Mouse (Mus musculus) hematopoietic stem cell, adult 5-6 weeks (primary cell): ENCODE results near the gene Zfp982. TPM values are rescaled to one million over a fixed set of nuclear protein-coding genes. Genes with fewer than 3 reads are reported as not detected.
A peak's percentile ranks its signal among the peaks of the same experiment; 100 is the strongest.
"Not testable (repeated sequence)": the region's sequence is repeated elsewhere in the genome, so short reads cannot be mapped to it uniquely, and the experiment has no call there.

Source experiments
- ATAC-seq, 2 experiments: fragments of 125-278 bp in 1 of 2; replicated peaks in 1 of 2; 2 replicates each; pipeline ENCODE4 v1.8.0; 2016 to 2017; ENCODE audit warnings: inconsistent platforms in 2 of 2, mild to moderate bottlenecking in 2 of 2, moderate number of reproducible peaks in 2 of 2, low read depth in 1 of 2, moderate TSS enrichment in 1 of 2; ENCODE audit not compliant: low FRiP score in 2 of 2, poor library complexity in 2 of 2, severe bottlenecking in 2 of 2, insufficient read depth in 1 of 2, low TSS enrichment in 1 of 2
- total RNA-seq: library from RNA; stranded (forward); fragments of 172-1452, 232-1000 nt; gene quantifications from 2 replicates; pipeline ENCODE4 v1.2.3, GENCODE M21; 2017

Zfp982 gene
- total RNA-seq, result 26.9 and 32.5 TPM in 2 replicates

DNA sequence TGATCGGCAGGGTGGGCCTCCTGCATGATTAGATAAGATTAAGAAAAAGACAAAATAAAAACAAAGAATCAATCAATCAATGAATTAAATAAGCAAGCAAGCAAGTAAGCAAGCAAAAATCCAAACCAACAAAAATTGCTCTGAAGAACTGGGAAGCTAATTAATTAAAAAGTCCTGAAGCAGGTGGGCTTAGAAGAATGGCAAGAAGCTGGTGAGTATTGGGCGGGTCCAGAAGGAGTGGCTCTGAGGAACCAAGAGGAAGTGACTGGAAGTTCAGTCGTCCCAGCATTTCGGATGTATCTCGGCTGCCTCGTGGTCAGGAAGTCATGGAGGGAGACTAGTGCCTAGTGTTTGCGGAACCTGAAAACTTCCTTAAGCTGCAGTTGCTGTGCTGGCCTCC, at the start of gene Zfp982:
Gene Zfp982, plus strand, starts transcription at position 301 of the 400 bp plus-strand sequence.
- not testable (repeated sequence) for ATAC-seq

DNA sequence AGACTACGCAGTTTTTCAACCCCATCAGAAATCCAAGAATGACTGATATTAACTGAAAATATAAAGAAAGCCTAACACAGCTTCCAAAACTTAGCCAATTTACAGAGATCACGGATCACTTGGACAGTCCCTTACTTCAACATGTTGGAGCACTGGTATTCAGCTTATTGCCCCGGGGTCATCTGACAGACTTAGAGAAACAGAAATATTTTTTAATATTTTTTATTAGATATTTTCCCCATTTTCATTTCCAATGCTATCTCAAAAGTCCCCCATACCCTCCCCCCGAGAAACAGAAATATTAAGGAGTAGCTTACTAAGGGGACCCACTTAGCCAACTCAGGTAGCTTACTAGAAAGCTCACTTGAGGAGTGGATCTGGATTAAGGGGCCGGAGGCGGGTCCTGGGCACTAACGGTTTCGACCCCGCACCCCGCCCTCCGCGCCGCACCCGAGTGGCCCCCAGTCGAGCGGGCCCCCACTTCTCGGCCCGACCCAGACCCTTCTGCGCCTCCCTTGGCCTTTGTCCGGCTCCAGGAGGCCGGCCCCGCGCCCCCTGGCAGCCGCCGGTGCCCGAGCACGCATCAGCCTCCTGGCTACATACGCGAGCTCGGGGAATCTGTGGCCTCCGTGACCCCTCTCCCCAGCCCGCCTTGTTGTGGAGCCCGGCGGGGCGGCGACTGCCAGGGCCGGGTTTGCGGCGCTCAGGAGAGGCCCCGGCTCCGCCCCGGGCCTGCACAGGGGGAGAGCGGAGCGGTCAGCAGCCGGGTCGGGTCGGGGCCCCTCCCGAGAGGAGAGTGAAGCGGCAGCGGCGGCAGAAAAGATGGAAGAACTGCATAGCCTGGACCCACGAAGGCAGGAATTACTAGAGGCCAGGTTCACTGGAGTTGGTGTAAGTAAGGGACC, 49.3 kb upstream of the Zfp982 start:
- peak; percentile 90 to 98 for ATAC-seq

DNA sequence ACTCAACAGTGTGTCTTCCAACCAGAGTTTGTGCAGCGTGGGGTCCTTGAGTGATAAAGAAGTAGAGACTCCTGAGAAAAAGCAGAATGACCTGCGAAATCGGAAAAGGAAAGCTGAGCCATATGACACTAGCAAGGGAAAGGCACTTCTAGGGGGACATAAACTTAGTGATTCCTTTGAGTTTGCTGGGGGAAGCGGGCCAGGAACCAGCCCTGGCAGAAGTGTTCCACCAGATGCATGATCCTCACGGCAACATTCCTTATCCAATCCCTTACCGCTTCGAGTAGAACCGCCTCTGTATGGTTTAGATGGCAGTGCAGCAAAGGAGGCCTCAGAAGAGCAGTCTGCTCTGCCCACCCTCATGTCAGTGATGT, 48.7 kb upstream of the Zfp982 start:
- not testable (repeated sequence) for ATAC-seq

DNA sequence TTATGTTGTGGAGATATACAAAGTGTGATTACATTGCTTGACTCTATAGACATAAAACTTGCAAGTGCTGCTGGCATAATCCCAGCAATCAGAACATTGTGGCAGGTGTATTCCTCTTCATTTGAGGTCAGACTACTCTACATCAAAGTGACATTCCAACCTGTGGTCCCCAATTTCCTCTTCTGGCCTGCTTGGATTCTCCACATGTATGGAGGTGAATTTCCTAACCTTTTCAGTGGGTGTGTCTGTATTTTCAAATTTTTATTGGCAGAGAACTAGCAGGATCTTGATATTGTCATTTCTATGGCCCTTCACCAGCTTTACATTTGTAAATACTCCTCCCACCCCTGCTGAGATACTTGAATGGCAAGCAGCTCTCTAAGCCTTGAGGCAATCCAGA, 46.8 kb upstream of the Zfp982 start:
- not testable (repeated sequence) for ATAC-seq

DNA sequence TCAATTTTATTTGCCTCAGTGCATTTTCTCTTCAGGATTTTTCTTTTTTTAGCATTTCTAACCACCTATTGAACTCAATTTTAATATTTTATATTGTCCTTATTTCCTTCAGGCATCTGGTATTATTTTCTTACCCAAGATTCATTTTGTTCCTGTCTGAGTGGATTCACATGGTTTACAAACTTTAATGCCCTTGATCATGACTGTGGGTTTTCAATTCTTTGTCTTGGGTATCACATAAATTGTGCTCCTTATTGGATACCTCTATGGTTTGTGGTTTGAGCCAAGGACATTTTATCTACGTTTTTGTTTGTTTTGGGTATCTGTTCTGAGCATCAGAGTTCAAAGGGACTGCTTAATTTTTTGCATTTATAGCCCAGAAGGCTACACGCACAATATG, 43.9 kb upstream of the Zfp982 start:
- no peak for ATAC-seq

DNA sequence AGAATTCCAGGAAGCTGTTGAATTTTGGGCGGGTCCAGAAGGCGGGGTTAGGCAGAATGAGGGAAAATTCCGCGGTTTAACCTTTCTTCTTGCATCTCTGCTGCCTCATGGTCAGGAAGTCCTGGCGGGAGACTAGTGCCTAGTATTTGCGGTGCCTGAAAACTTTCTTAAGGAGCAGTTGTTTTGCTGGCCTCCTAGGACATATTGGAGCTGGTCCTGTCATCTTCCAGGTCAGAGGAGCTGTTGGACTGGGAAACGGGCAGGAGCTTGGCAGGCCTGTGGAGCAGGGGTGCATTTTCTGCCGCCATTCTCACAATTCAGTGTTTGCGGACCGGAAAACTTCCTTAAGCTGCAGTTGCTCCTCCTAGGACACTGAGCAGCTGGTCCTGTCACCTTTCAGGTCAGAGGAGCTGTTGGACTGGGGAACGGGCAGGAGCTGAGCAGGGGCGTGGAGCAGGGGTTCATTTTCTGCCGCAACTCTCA, 43.1 kb upstream of the Zfp982 start:
- peak; percentile 53 to 64; a peak in 3 of 4 replicates for ATAC-seq

DNA sequence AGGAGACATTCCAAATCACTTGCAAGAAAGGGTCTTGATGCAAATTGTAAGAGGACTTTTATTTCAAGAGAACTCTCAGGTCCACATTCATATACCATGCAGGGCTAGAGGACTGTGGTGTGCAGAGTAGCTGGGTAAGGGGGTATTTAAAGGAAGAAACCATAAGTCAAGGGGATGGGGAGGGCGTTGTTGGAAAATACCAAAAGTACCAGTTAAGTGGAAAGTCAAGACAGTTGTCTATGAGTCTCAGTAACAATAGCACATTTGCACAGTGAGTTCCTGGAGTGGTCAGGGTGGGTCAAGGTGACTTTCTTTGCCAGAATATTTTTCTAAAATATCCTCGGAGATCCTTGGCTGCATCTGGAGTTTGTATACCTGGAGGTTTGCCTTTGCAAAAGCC, 42.2 kb upstream of the Zfp982 start:
- not testable (repeated sequence) for ATAC-seq

DNA sequence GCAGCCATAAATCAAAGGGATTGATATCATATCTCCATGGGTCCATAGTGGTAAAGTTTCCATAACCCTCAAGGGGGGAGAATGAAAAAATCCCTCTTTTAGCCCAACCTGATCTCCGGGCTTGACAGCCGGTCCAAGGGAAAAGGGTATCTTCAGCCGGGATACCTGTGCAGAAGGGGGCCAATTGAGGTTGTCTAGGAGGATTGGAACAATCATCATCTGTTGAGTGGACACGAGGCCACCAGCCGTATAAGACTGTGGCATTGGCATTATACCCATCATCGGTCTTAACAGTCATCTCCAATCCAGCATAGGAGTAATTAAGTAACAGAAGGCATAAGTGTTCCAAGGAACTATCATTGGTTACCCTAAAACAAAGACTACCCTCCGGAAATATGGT, 25.0 kb upstream of the Zfp982 start:
- ATAC-seq, result not testable (repeated sequence)

DNA sequence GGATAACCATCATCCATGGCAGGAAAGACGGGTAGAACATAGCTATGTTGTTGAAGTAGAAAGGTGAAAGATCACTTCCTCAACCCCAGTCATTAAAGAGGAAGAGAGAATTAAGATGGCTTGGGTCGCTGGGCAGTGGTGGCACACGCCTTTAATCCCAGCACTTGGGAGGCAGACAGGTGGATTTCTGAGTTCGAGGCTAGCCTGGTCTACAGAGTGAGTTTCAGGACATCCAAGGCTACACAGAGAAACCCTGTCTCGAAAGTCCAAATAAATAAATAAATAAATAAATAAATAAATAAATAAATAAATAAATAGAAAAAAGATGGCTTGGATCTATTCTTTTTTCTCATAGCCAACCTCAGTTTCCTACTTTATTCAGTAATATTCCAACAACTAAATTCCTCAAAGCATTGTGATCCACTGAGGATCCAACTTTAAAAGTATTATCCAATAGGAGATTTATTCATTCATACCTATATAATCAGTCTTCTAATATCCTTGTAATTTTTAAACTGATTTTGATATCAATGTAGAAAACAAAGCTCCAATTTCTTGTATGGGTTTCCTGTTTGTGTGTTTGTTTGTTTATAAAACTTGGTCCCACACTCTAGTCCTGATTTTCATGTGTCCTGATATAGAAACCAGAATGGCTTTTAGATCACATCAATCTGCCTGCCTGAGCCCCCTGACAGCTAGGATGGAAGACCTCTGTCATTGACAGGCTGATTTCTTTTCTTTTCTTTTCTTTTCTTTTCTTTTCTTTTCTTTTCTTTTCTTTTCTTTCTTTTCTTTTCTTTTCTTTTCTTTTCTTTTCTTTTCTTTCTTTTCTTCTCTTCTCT, 6.8 kb downstream of the Zfp982 start:
- ATAC-seq, result not testable (repeated sequence)

DNA sequence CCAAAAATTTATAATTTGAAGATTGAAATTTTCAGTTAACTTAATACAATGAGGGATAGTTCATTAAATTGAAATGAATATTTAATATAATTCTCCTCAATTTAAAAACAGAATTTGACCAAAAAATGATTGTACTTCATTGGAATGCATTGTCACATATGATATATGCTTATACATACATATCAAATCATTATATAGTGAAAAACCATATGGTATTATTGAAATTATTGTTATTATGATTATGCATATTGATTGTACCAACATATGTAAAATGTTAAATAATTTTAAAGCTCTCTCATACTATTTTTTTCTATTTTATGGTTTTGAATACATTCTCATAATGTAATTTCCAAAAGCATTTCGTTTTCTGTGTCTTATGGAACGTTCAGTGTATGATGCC, 17.0 kb downstream of the Zfp982 start:
- no peak for ATAC-seq

DNA sequence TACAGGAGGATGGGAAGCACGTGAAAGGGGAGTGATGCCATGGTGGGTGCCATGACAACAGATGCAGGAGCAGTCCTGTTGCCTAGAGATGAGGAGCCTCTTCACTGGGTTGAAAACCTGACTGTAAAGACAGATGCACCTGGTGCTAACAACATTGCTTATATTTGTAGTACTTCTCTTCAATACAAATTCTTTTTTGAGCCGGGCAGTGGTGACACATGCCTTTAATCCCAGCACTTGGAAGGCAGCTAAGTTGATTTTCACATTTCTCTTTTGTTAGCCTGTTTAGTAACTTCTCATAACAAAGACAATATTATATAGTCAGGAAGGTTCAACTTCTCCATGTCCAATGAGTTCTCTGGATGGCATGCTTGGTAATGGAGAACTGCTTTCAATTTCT, 26.8 kb downstream of the Zfp982 start:
- ATAC-seq, result peak; percentile 18; a peak in 1 of 4 replicates

DNA sequence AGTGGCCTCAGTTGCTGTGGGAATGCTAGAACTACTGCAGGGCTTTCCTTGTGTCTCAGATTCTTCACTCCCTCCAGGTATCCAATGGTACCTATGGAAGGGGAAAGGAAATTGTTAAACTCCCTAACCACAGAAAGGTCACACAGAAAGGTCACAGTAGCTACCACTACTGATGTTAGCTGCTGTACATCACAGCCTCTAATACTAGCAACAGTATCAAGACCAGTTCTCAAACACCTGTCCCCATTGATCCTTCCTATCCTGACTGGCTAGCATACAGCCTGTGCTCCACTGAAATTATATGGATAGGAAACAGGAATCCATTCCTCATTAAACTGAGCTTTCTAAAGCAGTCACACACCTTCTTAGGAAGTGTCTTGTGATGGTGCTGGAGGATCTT, 27.9 kb downstream of the Zfp982 start:
- 0 out of 4 replicates have a peak, but pooled peaks of 1 of the 2 experiments have one; percentile 15 for ATAC-seq

DNA sequence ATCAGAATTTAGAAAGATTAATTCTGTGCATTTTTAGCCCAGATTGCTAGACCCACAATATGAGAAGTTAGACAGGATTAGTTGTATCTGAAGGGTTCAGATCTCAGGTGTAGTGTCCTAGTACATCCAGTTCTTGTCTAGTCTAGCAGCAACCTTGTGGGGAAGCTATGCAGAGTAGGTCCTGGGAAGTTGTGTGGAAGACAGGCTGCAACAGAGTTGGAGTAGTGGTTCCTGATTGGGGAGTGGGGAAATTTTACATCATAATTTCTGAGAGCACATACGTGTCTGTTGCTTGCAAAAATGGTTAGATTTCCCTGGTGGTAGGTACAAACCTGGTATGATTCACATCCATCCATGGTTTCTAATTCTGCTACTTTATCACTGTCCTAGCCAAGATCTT, 32.9 kb downstream of the Zfp982 start:
- ATAC-seq, result no peak

DNA sequence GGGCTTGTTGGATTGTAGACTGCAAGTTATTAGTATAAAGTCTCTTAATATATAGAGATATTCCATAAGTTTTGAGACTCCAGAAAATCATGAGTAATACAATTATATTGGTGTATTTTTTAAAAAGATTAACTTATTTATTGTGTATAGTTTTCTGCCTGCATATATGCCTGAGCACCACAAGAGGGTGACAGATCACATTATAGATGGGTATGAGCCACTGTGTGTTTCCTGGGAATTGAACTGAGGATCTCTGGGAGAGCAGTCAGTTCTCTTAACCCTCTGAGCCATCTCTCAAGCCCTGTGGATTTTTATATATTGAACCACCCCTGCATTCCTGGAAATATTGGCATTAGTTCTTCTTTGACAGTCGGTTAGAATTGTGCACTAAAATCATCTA, 38.1 kb downstream of the Zfp982 start:
- no peak for ATAC-seq

DNA sequence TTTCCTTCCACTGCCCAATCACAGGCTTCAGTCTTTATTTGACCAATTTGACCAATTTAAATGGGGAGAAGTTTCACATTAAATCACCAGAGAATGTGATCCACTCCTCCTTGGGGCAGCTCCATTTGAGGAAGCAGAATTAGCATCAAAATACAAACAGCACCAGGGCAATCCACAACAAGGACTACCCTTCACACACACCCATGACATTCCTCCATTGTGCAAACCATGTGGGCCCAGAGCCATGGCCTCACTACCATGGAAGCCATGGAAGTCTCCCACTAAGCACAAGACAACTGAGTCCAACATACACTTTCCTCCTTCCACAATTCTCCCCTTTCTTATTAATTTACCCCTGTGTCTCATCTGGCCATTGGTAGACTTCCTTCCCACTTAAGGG, 43.7 kb downstream of the Zfp982 start:
- ATAC-seq, result not testable (repeated sequence)

DNA sequence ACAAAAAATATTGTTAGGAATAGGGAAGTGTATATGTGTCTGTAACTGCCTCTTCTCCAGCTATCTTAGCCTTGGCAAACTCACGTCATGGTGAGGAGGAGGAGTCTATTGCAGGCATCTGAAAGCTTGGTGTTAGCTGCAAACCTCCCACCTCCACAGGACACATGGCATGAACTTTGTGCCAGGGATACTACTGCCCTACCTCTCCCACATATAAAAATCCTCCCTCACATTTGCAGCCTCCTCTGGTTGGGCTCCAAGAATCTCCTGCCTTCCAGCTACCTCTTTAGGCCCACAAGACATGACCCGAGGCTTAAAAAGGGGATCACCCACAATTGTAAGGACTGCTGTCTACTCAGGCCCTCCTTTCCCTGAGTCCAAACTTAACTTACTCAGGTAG, 45.5 kb downstream of the Zfp982 start:
- no peak; a peak in 1 of 4 replicates for ATAC-seq

DNA sequence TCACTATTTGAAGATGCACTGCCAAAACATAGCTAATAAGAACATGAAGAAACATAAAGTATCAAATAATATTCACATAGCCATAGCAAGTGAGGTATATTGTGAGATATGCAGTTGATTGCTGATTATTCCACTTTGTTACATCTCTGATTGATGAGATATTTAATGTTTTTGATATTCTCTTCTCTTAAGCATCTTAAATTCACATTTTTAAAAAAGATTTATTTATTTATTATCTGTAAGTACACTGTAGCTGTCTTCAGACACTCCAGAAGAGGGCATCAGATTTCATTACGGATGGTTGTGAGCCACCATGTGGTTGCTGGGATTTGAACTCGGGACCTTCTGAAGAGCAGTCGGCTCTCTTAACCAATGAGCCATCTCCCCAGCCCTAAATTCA, 47.7 kb downstream of the Zfp982 start, which contains the start of gene Gm16503:
Gene Gm16503, plus strand, starts transcription at position 301 of the 400 bp plus-strand sequence.
- not testable (repeated sequence) for ATAC-seq

DNA sequence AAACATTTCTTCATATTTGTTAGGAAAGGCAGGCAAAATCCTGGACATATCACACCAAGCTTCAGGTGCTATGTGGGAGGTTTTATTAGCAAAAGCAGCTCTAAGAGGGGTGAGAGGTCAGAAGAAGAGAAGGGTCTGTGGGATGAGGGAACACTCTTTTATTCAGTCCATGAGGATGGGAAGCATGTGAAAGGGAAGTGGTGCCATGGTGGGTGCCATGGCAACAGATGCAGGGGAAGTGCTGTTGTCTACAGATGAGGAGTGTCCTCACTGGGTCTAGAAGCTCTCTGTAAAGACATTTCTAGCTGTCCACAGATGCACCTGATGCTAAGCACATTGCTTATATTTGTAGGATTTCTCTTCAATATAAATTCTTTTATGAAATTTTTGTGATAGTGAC, 48.9 kb downstream of the Zfp982 start:
- no peak for ATAC-seq
